ENCODE assay signal across 8 mouse cellular contexts in the genomic region with DNA sequence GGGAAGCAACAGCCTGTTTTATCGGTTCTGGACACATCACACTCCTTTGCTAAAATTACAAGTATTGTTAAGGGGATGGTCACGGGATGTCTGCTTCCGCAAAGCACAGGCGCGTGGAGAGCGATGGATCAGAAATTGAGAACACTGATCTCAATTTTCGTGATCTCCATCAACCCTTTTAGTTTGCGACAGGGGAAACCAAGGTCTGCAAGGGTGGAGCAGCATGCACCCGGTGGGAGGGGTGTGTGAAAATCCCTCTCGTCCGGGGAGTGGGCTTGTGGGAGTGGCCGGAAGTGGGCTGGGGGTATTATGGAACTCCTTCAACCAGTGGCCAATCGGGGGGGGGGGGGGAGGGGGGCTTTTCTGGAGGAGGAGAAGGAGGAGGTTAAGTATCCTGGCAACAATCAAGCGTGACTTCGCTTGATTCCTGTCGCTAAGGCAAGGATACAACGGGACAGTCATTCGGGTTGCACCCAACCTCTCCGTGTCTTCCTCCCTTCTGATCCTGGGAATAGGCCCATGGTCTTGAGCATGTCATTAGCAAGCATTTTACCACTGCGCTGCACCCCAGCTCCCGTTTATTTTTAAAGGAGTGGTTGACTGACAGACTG. TPM values are rescaled to one million over a fixed set of nuclear protein-coding genes. Genes with fewer than 3 reads are reported as not detected.
A peak's percentile ranks its signal among the peaks of the same experiment; 100 is the strongest.
DNase-seq lines count a peak whose midpoint lies in the region; ATAC-seq and TF ChIP-seq lines count a peak whose summit lies in the region.

No protein-coding gene starts in this region.

- peak; percentile 26 for DNase-seq in lung, adult 2 months
- no peak for DNase-seq in lung, postnatal 25 days (ENCODE audit: low spot score)
- peak; percentile 15 for DNase-seq in cerebellum, adult 11 months
- DNase-seq in intestine, embryonic 14.5 days (ENCODE audit: low spot score), result peak; percentile 74
- DNase-seq in lung, postnatal 0 days (ENCODE audit: low spot score), result peak; percentile 22
- peak; percentile 69 to 72 for DNase-seq in right cerebral cortex, postnatal 10 days (ENCODE audit: low spot score in 2 of 2)
- no peak for DNase-seq in adrenal gland, adult 8-10 months

- H3K9me3 ChIP-seq in forebrain, embryonic 15.5 days, result no peaks in the 10 kb centered on the region
- no peaks in the 10 kb centered on the region for H3K9me3 ChIP-seq in intestine, embryonic 14.5 days (ENCODE audit: control insufficient read depth, low read length)
- H3K9me3 ChIP-seq in lung, postnatal 0 days (ENCODE audit: low read length), result no peaks in the 10 kb centered on the region

- no peak for TF ChIP-seq EP300 in lung, postnatal 0 days (IDR thresholded peaks at IDR 0.05)

- H3K9ac ChIP-seq in forebrain, embryonic 15.5 days (replicated peaks), result peak overlapping the region; percentile 87
- H3K9ac ChIP-seq in intestine, embryonic 14.5 days (ENCODE audit: low read length), result peak overlapping the region; percentile 56
- H3K9ac ChIP-seq in lung, postnatal 0 days (replicated peaks; ENCODE audit: low read depth), result 0 out of 2 replicates have a peak overlapping the region, but pooled peaks have one; percentile 2

- peak overlapping the region; percentile 77 for H3K4me3 ChIP-seq in lung, adult 2 months (replicated peaks; ENCODE audit: extremely low read depth, low read depth, low read length)
- peak overlapping the region; percentile 78 for H3K4me3 ChIP-seq in forebrain, embryonic 15.5 days
- H3K4me3 ChIP-seq in intestine, embryonic 14.5 days (ENCODE audit: low read depth, low read length), result peak overlapping the region; percentile 62
- H3K4me3 ChIP-seq in lung, postnatal 0 days (ENCODE audit: low read depth, low read length), result peak overlapping the region; percentile 59

- H3K4me1 ChIP-seq in lung, adult 2 months (ENCODE audit: control insufficient read depth, insufficient read depth, low read length), result peaks cover 3% of the 10 kb centered on the region; the same call in 1 of the 2 replicates
- peaks cover 21% of the 10 kb centered on the region for H3K4me1 ChIP-seq in forebrain, embryonic 15.5 days
- peaks cover 5% of the 10 kb centered on the region; the same call in 1 of the 2 replicates for H3K4me1 ChIP-seq in intestine, embryonic 14.5 days (replicated peaks; ENCODE audit: control insufficient read depth, insufficient read depth, low read length)
- H3K4me1 ChIP-seq in lung, postnatal 0 days (ENCODE audit: insufficient read depth, low read depth, low read length), result peaks cover 4% of the 10 kb centered on the region; the same call in 1 of the 2 replicates

- TF ChIP-seq CTCF in lung, adult 2 months (IDR thresholded peaks at IDR 0.05; ENCODE audit: insufficient read depth, low read length), result no peak
- TF ChIP-seq CTCF in lung, postnatal 0 days (IDR thresholded peaks at IDR 0.05), result no peak

- peak overlapping the region; percentile 64 for H3K4me2 ChIP-seq in forebrain, embryonic 15.5 days (replicated peaks)
- H3K4me2 ChIP-seq in intestine, embryonic 14.5 days (ENCODE audit: low read length), result peak overlapping the region; percentile 90
- H3K4me2 ChIP-seq in lung, postnatal 0 days (replicated peaks; ENCODE audit: low read depth, low read length), result peak overlapping the region; percentile 96

- H3K36me3 ChIP-seq in forebrain, embryonic 15.5 days, result no peaks in the 10 kb centered on the region
- H3K36me3 ChIP-seq in intestine, embryonic 14.5 days (ENCODE audit: control insufficient read depth, insufficient read depth, low read length), result no peaks in the 10 kb centered on the region
- no peaks in the 10 kb centered on the region for H3K36me3 ChIP-seq in lung, postnatal 0 days (ENCODE audit: insufficient read depth, low read length)

- no peak for TF ChIP-seq POLR2A in lung, adult 2 months (IDR thresholded peaks at IDR 0.05; ENCODE audit: borderline replicate concordance, extremely low read depth, low read depth, low read length)

- no peaks in the 10 kb centered on the region for H3K27me3 ChIP-seq in forebrain, embryonic 15.5 days
- H3K27me3 ChIP-seq in intestine, embryonic 14.5 days (replicated peaks; ENCODE audit: control insufficient read depth, insufficient read depth, low read length), result no peaks in the 10 kb centered on the region
- H3K27me3 ChIP-seq in lung, postnatal 0 days (replicated peaks; ENCODE audit: insufficient read depth, low read length), result no peaks in the 10 kb centered on the region

- peak; percentile 75 for ATAC-seq in forebrain, embryonic 15.5 days (replicated peaks)
- peak; percentile 70 for ATAC-seq in intestine, embryonic 14.5 days (replicated peaks; ENCODE audit: low FRiP score, low TSS enrichment, low read depth)
- peak; percentile 33 for ATAC-seq in lung, postnatal 0 days

- WGBS in lung, adult 2 months, result 2% methylated on average over 20 of the region's 21 CpGs
- WGBS in forebrain, embryonic 15.5 days, result under 1% methylated on average over 21 of the region's 21 CpGs
- WGBS in intestine, embryonic 14.5 days, result 1% methylated on average over 20 of the region's 21 CpGs
- 3% methylated on average over 20 of the region's 21 CpGs for WGBS in lung, postnatal 0 days

- H3K27ac ChIP-seq in forebrain, embryonic 15.5 days (replicated peaks), result peak overlapping the region; percentile 83
- no peak overlapping the region for H3K27ac ChIP-seq in intestine, embryonic 14.5 days (ENCODE audit: low read depth)
- H3K27ac ChIP-seq in lung, postnatal 0 days (ENCODE audit: low read length), result no peak overlapping the region

RNA-seq across cellular contexts. Expression of gene Snx10, which starts 0.7 kb away (rescaled TPM):
- 2.6 and 4.0 TPM in 2 replicates for polyA plus RNA-seq in lung, adult 2 months (2012; rRNA removed)
- 52.9 and 61.7 TPM in 2 replicates for polyA plus RNA-seq in forebrain, embryonic 15.5 days (2015; fragmentation: Nextera tagmentation; extraction: Ambion mirVana)
- polyA plus RNA-seq in intestine, embryonic 14.5 days (2014; fragmentation: Nextera tagmentation; extraction: Ambion mirVana), result 16.4 and 18.0 TPM in 2 replicates
- polyA plus RNA-seq in lung, postnatal 0 days (2015; fragmentation: Nextera tagmentation; extraction: Ambion mirVana), result 11.8 and 14.3 TPM in 2 replicates
- 10 to 100 TPM; 16.9 to 27.5 (median 24.6) TPM for total RNA-seq in adrenal gland, adult 8-10 months (2022)

RNA-seq across cellular contexts. Expression of gene Cbx3, which starts 54.3 kb away (rescaled TPM):
- polyA plus RNA-seq in lung, adult 2 months (2012; rRNA removed), result 5.1 and 9.7 TPM in 2 replicates
- polyA plus RNA-seq in forebrain, embryonic 15.5 days (2015; fragmentation: Nextera tagmentation; extraction: Ambion mirVana), result 585 and 608 TPM in 2 replicates
- 454 and 475 TPM in 2 replicates for polyA plus RNA-seq in intestine, embryonic 14.5 days (2014; fragmentation: Nextera tagmentation; extraction: Ambion mirVana)
- 233 and 240 TPM in 2 replicates for polyA plus RNA-seq in lung, postnatal 0 days (2015; fragmentation: Nextera tagmentation; extraction: Ambion mirVana)
- total RNA-seq in adrenal gland, adult 8-10 months (2022), result 10 to 100 TPM; 82.2 to 95.1 (median 92.7) TPM

RNA-seq across cellular contexts. Expression of gene Hnrnpa2b1, which starts 54.7 kb away (rescaled TPM):
- polyA plus RNA-seq in lung, adult 2 months (2012; rRNA removed), result 45.4 and 73.2 TPM in 2 replicates
- 1,746 and 1,773 TPM in 2 replicates for polyA plus RNA-seq in forebrain, embryonic 15.5 days (2015; fragmentation: Nextera tagmentation; extraction: Ambion mirVana)
- polyA plus RNA-seq in intestine, embryonic 14.5 days (2014; fragmentation: Nextera tagmentation; extraction: Ambion mirVana), result 967 and 1,019 TPM in 2 replicates
- 613 and 721 TPM in 2 replicates for polyA plus RNA-seq in lung, postnatal 0 days (2015; fragmentation: Nextera tagmentation; extraction: Ambion mirVana)
- total RNA-seq in adrenal gland, adult 8-10 months (2022), result 100 to 1,000 TPM; 423 to 743 (median 588) TPM

Comparison
In these comparisons a context has a peak if more than half of its experiments do, and no peak if none do; other contexts are left out.
1. DNase-seq: peak in lung, adult 2 months (single experiment), cerebellum, adult 11 months (single experiment), intestine, embryonic 14.5 days (single experiment), lung, postnatal 0 days (single experiment) and right cerebral cortex, postnatal 10 days (2 of 2); none in lung, postnatal 25 days (single experiment) and adrenal gland, adult 8-10 months (single experiment).
2. RNA of gene Cbx3, which starts 54.3 kb away (polyA plus RNA-seq): 585 to 608 TPM in forebrain, embryonic 15.5 days, 454 to 475 TPM in intestine, embryonic 14.5 days and 233 to 240 TPM in lung, postnatal 0 days; 5.1 to 9.7 TPM in lung, adult 2 months; every median in the first group is over 10 times any median in the second.
3. H3K9ac ChIP-seq: peak in every context shown above with its lines; median percentile 87 in forebrain, embryonic 15.5 days; 56 in intestine, embryonic 14.5 days; 2 in lung, postnatal 0 days.
4. Peak in every context shown above with its lines, with median percentiles within 50 percentile points of each other: H3K4me3 ChIP-seq, ATAC-seq and H3K4me2 ChIP-seq.